Mouse (Mus musculus) forelimb bud, embryonic 11.5 days (tissue): ENCODE results near the gene Fam19a5.

Experiments used
- DNase-seq: peaks from one replicate; pipeline ENCODE4 v3.0.0-alpha.2; 2012; ENCODE audit warnings: low read depth, low spot score

Fam19a5 gene

GRCm38 (mm10) chr15:87543599-87544338 lies at the start of gene Fam19a5:
Gene Fam19a5 (plus strand): TSS chr15:87544299.
- DNase-seq = peak; percentile 53

GRCm38 (mm10) chr15:87501737-87502136 lies 42.4 kb upstream of the Fam19a5 start:
- no peak for DNase-seq

GRCm38 (mm10) chr15:87507349-87507748 lies 36.8 kb upstream of the Fam19a5 start:
- no peak for DNase-seq

- DNase-seq = no peak
These were observed 33.2 kb upstream of the Fam19a5 start for GRCm38 (mm10) chr15:87510886-87511285.

- no peak for DNase-seq
These were observed 25.9 kb upstream of the Fam19a5 start for GRCm38 (mm10) chr15:87518161-87518560.

- DNase-seq = no peak
These were observed 14.8 kb upstream of the Fam19a5 start for GRCm38 (mm10) chr15:87529271-87529670.

GRCm38 (mm10) chr15:87541656-87542055 lies 2.4 kb upstream of the Fam19a5 start:
- DNase-seq = no peak

- DNase-seq = peak; percentile 65
These were observed 466 bp downstream of the Fam19a5 start for GRCm38 (mm10) chr15:87544401-87545129.

GRCm38 (mm10) chr15:87545130-87545642 lies 1.1 kb downstream of the Fam19a5 start:
- no peak for DNase-seq

GRCm38 (mm10) chr15:87545731-87546360 lies 1.7 kb downstream of the Fam19a5 start:
- DNase-seq = no peak

GRCm38 (mm10) chr15:87547022-87547421 lies 2.9 kb downstream of the Fam19a5 start:
- DNase-seq = peak; percentile 61

- DNase-seq = no peak
These were observed 5.6 kb downstream of the Fam19a5 start for GRCm38 (mm10) chr15:87549724-87550123.

GRCm38 (mm10) chr15:87550756-87551155 lies 6.7 kb downstream of the Fam19a5 start:
- no peak for DNase-seq

GRCm38 (mm10) chr15:87551556-87551955 lies 7.5 kb downstream of the Fam19a5 start:
- DNase-seq = no peak

- DNase-seq = no peak
These were observed 11.7 kb downstream of the Fam19a5 start for GRCm38 (mm10) chr15:87555811-87556210.

GRCm38 (mm10) chr15:87564331-87564730 lies 20.2 kb downstream of the Fam19a5 start:
- no peak for DNase-seq

- no peak for DNase-seq
These were observed 22.2 kb downstream of the Fam19a5 start for GRCm38 (mm10) chr15:87566040-87566929.

- no peak for DNase-seq
These were observed 26.1 kb downstream of the Fam19a5 start for GRCm38 (mm10) chr15:87570182-87570581.

- DNase-seq = no peak
These were observed 35.8 kb downstream of the Fam19a5 start for GRCm38 (mm10) chr15:87579861-87580260.

GRCm38 (mm10) chr15:87583921-87584621 lies 40.0 kb downstream of the Fam19a5 start:
- DNase-seq = no peak

GRCm38 (mm10) chr15:87590975-87591374 lies 46.9 kb downstream of the Fam19a5 start:
- no peak for DNase-seq
